Mouse (Mus musculus): Measurements from ENCODE around the gene Taar1. TPM values are rescaled to one million over a fixed set of nuclear protein-coding genes. Genes with fewer than 3 reads are reported as not detected.

Gene Taar1
- polyA plus RNA-seq, 1 experiment from 2014 or later = not detected

DNA sequence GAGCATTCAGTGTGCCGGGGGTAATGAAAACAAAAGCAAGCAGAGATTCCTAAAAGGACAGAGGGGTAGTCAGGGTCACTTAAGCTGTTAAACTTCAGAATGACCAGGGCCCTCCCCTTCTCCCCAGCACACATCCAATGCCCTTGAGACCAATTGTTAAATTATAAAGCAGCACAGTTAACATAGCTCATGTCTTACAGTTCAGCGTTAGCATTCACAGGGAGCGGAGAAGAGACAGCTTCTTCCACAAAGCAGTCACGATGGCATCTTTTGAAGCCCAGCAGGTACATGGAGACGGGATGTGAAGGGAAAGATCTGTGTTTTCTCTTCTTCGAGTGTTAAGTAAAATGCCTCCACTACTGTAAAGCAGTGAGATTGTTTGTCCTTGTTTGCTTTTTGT is 18.2 kb downstream of the Taar1 start, which contains the start of gene Taar2:
Taar2 (plus strand) TSS at position 261 of the 400 bp plus-strand sequence.
- H3K9me3 ChIP-seq (replicated peaks) = no peaks in the 10 kb centered on the region
- no peak within 1 kb of the TSS for H3K27ac ChIP-seq
- no peak within 1 kb of the TSS for H3K4me2 ChIP-seq
- no peak within 1 kb of the TSS for H3K9ac ChIP-seq
- no peaks in the 10 kb centered on the region for H3K36me3 ChIP-seq
- no peak for ATAC-seq
- no peaks in the 10 kb centered on the region for H3K27me3 ChIP-seq (replicated peaks)
- no peaks in the 10 kb centered on the region for H3K4me1 ChIP-seq
- H3K4me3 ChIP-seq = no peak within 1 kb of the TSS
- 60% methylated on average over 6 of the region's 6 CpGs for WGBS (ENCODE audit: insufficient replicate concordance)

DNA sequence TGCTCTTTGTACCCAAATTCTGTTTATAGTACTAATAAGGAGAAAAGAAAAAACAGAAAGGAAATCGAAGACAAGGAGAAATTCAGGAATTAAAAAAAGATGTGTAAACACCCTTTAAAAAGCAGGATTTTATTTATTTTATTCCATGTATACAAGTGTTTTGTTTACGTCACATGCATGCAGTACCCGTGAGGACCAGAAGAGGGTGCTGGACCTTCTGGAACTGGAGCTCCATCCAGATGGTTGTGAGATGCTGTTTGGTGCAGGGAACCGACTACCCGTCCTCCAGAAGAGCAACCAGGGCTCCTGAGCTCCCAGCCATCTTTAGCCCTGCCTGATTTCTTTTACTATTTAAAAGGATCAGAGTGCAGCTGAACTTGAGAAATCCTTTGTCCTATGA is 22.3 kb downstream of the Taar1 start:
- H3K4me2 ChIP-seq = no peak overlapping the region
- H3K27ac ChIP-seq = no peak overlapping the region
- no peaks in the 10 kb centered on the region for H3K36me3 ChIP-seq
- H3K4me3 ChIP-seq = no peak overlapping the region
- H3K4me1 ChIP-seq = no peaks in the 10 kb centered on the region
- no peak overlapping the region for H3K9ac ChIP-seq
- WGBS (ENCODE audit: insufficient replicate concordance) = 51% methylated on average over 5 of the region's 5 CpGs
- H3K27me3 ChIP-seq (replicated peaks) = no peaks in the 10 kb centered on the region
- H3K9me3 ChIP-seq (replicated peaks) = no peaks in the 10 kb centered on the region
- ATAC-seq = no peak

DNA sequence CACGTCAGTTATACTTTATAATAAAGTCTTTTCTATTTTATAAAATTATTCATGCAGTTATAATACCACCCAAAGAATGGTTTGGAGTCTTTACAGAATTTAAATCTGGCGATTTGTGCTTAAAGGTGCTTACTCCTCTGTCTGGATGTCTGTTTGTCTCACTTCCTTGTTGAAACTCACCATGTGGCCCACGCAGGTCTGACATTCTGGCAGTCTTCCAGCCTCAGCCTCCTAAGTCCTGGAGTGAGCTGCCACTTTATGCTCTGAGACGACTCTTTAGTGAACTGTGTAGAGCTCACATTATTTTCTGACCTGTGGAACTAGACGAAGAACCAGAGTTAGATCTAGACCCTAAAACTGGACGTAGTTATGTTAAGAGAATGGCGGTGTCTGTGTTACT is 27.9 kb downstream of the Taar1 start:
- H3K27me3 ChIP-seq (replicated peaks) = no peaks in the 10 kb centered on the region
- 60% methylated on average over 7 of the region's 7 CpGs for WGBS (ENCODE audit: insufficient replicate concordance)
- no peak overlapping the region for H3K4me2 ChIP-seq
- no peaks in the 10 kb centered on the region for H3K36me3 ChIP-seq
- no peak for ATAC-seq
- no peak overlapping the region for H3K9ac ChIP-seq
- no peaks in the 10 kb centered on the region for H3K4me1 ChIP-seq
- H3K27ac ChIP-seq = no peak overlapping the region
- H3K4me3 ChIP-seq = no peak overlapping the region
- no peaks in the 10 kb centered on the region for H3K9me3 ChIP-seq (replicated peaks)

DNA sequence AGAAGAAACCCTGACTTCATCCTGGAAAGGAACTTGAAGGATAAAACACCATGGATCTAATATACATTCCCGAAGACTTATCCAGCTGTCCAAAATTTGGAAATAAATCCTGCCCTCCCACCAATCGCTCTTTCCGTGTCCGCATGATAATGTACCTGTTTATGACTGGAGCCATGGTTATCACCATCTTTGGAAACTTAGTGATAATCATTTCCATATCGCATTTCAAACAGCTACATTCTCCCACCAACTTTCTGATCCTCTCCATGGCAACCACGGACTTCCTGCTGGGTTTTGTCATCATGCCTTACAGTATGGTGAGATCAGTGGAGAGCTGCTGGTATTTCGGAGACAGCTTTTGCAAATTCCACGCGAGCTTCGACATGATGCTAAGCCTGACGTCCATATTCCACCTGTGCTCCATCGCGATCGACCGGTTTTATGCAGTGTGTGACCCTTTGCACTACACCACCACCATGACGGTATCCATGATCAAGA is 29.4 kb downstream of the Taar1 start, which contains the start of gene Taar3:
Taar3 (plus strand) TSS at position 51 of the 498 bp plus-strand sequence.
- no peaks in the 10 kb centered on the region for H3K27me3 ChIP-seq (replicated peaks)
- H3K27ac ChIP-seq = no peak within 1 kb of the TSS
- H3K9me3 ChIP-seq (replicated peaks) = no peaks in the 10 kb centered on the region
- no peak within 1 kb of the TSS for H3K9ac ChIP-seq
- no peaks in the 10 kb centered on the region for H3K36me3 ChIP-seq
- H3K4me2 ChIP-seq = no peak within 1 kb of the TSS
- WGBS (ENCODE audit: insufficient replicate concordance) = 78% methylated on average over 16 of the region's 16 CpGs
- no peak within 1 kb of the TSS for H3K4me3 ChIP-seq
- no peaks in the 10 kb centered on the region for H3K4me1 ChIP-seq
- no peak for ATAC-seq

DNA sequence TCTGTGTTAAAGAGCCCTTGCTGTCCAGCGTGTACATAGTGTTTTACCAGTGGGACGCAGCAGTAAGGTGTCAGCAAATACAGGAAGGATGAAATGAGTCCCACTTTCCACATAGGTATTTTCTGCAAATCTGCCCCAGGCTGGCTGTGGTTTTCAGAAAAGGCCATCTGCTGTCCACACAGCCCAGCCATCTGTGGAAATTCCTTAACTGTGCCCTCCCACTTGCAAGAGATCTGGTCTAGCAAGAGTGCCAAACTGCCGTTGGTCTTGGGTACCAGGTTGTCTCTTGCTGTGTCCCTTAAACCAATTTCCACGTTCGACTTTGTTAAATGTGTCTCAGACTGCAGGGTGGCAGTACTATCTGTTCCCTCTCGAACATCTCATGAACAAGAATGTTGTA is 31.6 kb downstream of the Taar1 start:
- Histone ChIP-seq H3K27ac (no peak overlapping the region), H3K36me3 (no peaks in the 10 kb centered on the region), H3K4me1 (no peaks in the 10 kb centered on the region), H3K9ac (no peak overlapping the region), H3K27me3 (replicated peaks) (no peaks in the 10 kb centered on the region), H3K4me2 (no peak overlapping the region), H3K9me3 (replicated peaks) (no peaks in the 10 kb centered on the region), H3K4me3 (no peak overlapping the region)
- ATAC-seq = no peak
- WGBS (ENCODE audit: insufficient replicate concordance) = 64% methylated on average over 6 of the region's 6 CpGs

DNA sequence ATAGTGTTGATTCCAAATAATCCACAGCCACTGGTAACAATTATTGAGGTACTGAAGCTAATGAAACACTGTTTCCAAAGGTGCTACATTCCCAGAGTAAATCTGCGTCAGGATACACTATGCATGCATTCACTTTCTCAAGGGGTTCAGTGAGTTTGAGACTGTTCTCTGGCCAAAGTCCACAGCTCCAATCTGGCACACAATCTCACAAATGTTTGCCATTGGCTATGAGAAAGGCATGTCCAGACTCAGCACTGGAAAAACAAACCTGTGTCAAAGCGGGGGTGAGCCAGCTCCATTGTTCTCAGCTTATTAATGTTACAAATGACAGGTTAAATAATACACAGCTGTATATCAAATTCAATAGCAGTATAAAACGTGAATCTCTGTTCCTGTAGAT is 38.9 kb downstream of the Taar1 start:
- WGBS (ENCODE audit: insufficient replicate concordance) = 50% methylated on average over 3 of the region's 3 CpGs
- Histone ChIP-seq H3K4me2 (no peak overlapping the region), H3K9ac (no peak overlapping the region), H3K9me3 (replicated peaks) (no peaks in the 10 kb centered on the region), H3K4me3 (no peak overlapping the region), H3K36me3 (no peaks in the 10 kb centered on the region), H3K27ac (no peak overlapping the region), H3K4me1 (no peaks in the 10 kb centered on the region), H3K27me3 (replicated peaks) (no peaks in the 10 kb centered on the region)
- no peak for ATAC-seq

DNA sequence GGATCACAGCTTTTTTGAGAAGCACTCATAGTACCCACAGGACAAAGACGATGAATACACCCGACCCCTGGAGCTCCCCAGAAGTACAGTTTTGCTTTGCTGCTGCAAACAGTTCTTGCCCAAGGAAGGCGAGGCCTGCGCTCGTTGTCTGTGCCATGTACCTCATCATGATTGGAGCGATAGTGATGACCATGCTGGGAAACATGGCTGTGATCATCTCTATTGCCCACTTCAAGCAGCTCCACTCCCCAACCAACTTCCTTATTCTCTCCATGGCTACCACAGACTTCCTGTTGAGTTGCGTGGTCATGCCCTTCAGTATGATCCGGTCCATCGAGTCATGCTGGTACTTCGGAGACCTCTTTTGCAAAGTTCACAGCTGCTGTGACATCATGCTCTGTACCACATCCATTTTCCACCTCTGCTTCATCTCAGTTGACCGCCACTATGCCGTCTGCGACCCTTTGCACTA is 40.3 kb downstream of the Taar1 start, which contains the start of gene Taar4:
Taar4 (plus strand) TSS at position 51 of the 472 bp plus-strand sequence.
- WGBS (ENCODE audit: insufficient replicate concordance) = 68% methylated on average over 13 of the region's 13 CpGs
- Histone ChIP-seq H3K4me1 (no peaks in the 10 kb centered on the region), H3K27me3 (replicated peaks) (no peaks in the 10 kb centered on the region), H3K36me3 (no peaks in the 10 kb centered on the region), H3K27ac (no peak within 1 kb of the TSS), H3K9ac (no peak within 1 kb of the TSS), H3K4me3 (no peak within 1 kb of the TSS), H3K9me3 (replicated peaks) (no peaks in the 10 kb centered on the region), H3K4me2 (no peak within 1 kb of the TSS)
- no peak for ATAC-seq

DNA sequence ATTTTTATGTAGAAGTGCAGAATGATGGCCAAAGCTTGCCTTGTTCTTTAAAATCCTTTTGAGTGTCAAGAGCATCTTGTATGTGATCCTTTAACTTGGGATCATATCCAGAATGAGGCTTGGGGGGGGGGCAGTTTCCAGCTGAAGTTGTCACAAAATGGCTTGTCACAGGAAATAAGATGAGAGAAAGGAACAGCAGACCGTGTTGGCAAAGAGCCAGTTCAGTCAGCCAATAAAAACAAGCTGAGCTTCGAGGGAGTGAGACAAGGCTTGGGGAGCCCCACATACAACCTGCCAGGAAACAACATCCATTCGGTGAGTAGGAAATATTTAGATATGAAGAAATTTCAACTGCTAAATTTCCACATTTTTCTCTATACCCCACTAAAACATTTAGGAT is 43.3 kb downstream of the Taar1 start:
- H3K4me2 ChIP-seq = no peak overlapping the region
- no peak overlapping the region for H3K4me3 ChIP-seq
- H3K9ac ChIP-seq = no peak overlapping the region
- 58% methylated on average over 3 of the region's 3 CpGs for WGBS (ENCODE audit: insufficient replicate concordance)
- ATAC-seq = no peak
- no peaks in the 10 kb centered on the region for H3K27me3 ChIP-seq (replicated peaks)
- H3K27ac ChIP-seq = no peak overlapping the region
- H3K36me3 ChIP-seq = no peaks in the 10 kb centered on the region
- H3K9me3 ChIP-seq (replicated peaks) = no peaks in the 10 kb centered on the region
- no peaks in the 10 kb centered on the region for H3K4me1 ChIP-seq

DNA sequence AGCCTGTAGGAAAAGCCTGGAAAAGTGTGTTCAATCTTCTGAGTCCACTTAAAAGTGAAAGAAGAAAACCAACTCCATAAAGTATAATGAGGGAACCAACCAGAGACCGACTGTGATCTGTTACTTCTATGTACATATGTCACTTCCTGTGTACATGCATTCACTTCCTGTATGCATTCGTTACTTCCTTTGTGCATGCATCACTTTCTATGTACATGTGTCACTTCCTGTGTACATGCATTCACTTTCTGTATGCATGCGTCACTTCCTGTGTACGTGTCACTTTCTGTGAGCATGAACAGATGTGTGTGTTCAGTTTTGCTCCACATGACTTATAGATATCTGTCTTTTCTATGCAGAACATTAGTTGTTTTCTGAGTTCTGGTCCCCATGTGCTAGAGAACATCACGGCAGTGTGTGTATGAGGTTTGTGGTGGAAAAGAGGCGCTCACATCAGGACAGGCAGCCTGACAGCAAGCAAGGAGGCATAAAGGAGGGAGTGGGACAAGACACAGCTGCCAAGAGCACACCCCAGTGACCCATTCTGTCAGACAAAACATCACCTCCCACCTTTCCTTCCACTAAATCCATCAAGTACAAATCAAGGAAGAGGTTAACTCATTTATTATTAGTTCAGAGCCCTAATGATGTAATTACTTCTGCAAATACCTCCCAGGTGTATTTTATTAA is 44.9 kb downstream of the Taar1 start:
- H3K27ac ChIP-seq = no peak overlapping the region
- H3K36me3 ChIP-seq = no peaks in the 10 kb centered on the region
- no peak overlapping the region for H3K4me3 ChIP-seq
- no peaks in the 10 kb centered on the region for H3K9me3 ChIP-seq (replicated peaks)
- 70% methylated on average over 6 of the region's 6 CpGs for WGBS (ENCODE audit: insufficient replicate concordance)
- H3K4me2 ChIP-seq = no peak overlapping the region
- H3K9ac ChIP-seq = no peak overlapping the region
- H3K4me1 ChIP-seq = no peaks in the 10 kb centered on the region
- H3K27me3 ChIP-seq (replicated peaks) = no peaks in the 10 kb centered on the region
- no peak for ATAC-seq

DNA sequence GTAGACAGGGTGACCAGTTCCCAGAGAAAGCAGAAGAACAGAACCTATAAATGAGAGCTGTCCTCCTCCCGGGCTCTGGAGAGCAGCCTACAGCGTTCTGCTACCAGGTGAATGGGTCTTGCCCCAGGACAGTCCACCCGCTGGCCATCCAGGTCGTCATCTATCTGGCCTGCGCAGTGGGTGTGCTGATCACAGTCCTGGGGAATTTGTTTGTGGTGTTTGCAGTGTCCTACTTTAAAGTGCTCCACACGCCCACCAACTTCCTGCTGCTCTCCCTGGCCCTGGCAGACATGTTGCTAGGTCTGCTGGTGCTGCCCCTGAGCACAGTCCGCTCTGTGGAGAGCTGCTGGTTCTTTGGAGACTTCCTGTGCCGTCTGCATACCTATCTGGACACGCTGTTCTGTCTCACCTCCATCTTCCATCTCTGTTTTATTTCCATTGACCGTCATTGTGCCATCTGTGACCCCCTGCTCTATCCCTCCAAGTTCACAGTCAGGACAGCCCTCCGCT is 50.6 kb downstream of the Taar1 start, which contains the start of gene Taar5:
Taar5 (plus strand) TSS at position 51 of the 510 bp plus-strand sequence.
- Histone ChIP-seq H3K27ac (no peak within 1 kb of the TSS), H3K4me3 (no peak within 1 kb of the TSS), H3K4me2 (no peak within 1 kb of the TSS), H3K9me3 (replicated peaks) (no peaks in the 10 kb centered on the region), H3K9ac (no peak within 1 kb of the TSS), H3K4me1 (no peaks in the 10 kb centered on the region), H3K36me3 (no peaks in the 10 kb centered on the region), H3K27me3 (replicated peaks) (no peaks in the 10 kb centered on the region)
- 70% methylated on average over 11 of the region's 11 CpGs for WGBS (ENCODE audit: insufficient replicate concordance)
- no peak for ATAC-seq
